10 mouse cellular contexts compared by ENCODE assay signal in the genomic region with DNA sequence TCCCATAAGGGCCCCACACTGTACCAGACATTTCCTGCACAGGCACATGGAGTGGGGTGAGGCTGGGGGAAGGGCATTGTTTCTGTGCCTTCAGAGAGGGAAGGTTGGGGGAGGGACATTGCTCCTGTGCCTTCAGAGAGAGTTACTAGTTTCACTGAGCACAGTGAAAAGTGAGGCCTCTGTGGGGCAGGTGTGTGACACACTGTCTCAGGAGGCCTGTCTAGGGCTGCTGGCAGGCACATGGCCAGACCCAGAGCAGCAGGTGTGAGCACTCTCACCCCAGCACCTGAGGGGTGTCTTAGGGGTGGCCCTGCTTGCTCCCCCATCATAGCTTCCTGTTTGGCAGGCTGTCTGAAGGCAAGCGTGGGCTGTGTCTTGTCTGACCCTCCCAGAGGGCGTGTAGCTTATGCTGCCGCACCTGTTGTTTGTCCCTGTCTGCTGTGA. TPM values are rescaled to one million over a fixed set of nuclear protein-coding genes. Genes with fewer than 3 reads are reported as not detected.
DNase-seq lines count a peak whose midpoint lies in the region; ATAC-seq lines count a peak whose summit lies in the region.
"Had no signal": no experiment of that assay in that cellular context is flagged by ENCODE, and none has a peak within 500 bp of the region (broad histone marks: within the 10 kb centered on the region; RNA-seq: fewer than 3 reads in every experiment).

No protein-coding gene starts in this region.

- H3K4me1 ChIP-seq in limb, embryonic 10.5 days: peaks cover 54% of the 10 kb centered on the region

- H3K4me3 ChIP-seq in limb, embryonic 10.5 days: no peak overlapping the region

- DNase-seq in B cell, adult 2 months: peak; percentile 78 to 82
- no peak for DNase-seq in limb, embryonic 10.5 days (ENCODE audit: low spot score)
- no peak for DNase-seq in cerebellum, postnatal 25 days
- DNase-seq in frontal cortex, postnatal 14 days (ENCODE audit: low spot score in 2 of 2): no peak
- DNase-seq in layer of hippocampus, adult 11-12 months (ENCODE audit: low spot score): no peak
- no peak for DNase-seq in frontal cortex, postnatal 25 days (ENCODE audit: low spot score in 2 of 2)
- DNase-seq: adrenal gland, adult 8-10 months had no signal

- H3K9me3 ChIP-seq in limb, embryonic 10.5 days (replicated peaks): no peaks in the 10 kb centered on the region

- H3K36me3 ChIP-seq in limb, embryonic 10.5 days: peaks cover 87% of the 10 kb centered on the region

- peak; percentile 67 for ATAC-seq in CD4-positive, CD25-positive, alpha-beta regulatory T cell, adult 4 months
- ATAC-seq in megakaryocyte-erythroid progenitor cell, adult 5-6 weeks (replicated peaks; ENCODE audit: low FRiP score, low TSS enrichment, poor library complexity, severe bottlenecking): 0 out of 2 replicates have a peak, but pooled peaks have one; percentile 3

- H3K27me3 ChIP-seq in limb, embryonic 10.5 days (ENCODE audit: low read depth, poor library complexity, severe bottlenecking): no peaks in the 10 kb centered on the region

- 83% methylated on average over 3 of the region's 3 CpGs for WGBS in limb, embryonic 10.5 days

- peak overlapping the region; percentile 12; the same call in 1 of the 2 replicates for H3K27ac ChIP-seq in limb, embryonic 10.5 days

RNA-seq across cellular contexts. Expression of gene Rbm38, which starts 6.4 kb away (rescaled TPM):
- polyA plus RNA-seq in CD4-positive, CD25-positive, alpha-beta regulatory T cell, adult 4 months (2017; shearing (Covaris generic)): 100 to 1,000 TPM; 154 to 194 TPM
- polyA plus RNA-seq in limb, embryonic 10.5 days (2016; fragmentation: Nextera tagmentation; extraction: Ambion mirVana): 74.1 and 97.5 TPM in 2 replicates
- total RNA-seq in megakaryocyte-erythroid progenitor cell, adult 5-6 weeks (2014; fragmentation: Nextera tagmentation): 191 and 218 TPM in 2 replicates
- 38.9 and 116 TPM in 2 replicates for total RNA-seq in megakaryocyte-erythroid progenitor cell, adult 5-6 weeks (2017)

RNA-seq across cellular contexts. Expression of gene Rae1, which starts 26.8 kb away (rescaled TPM):
- 10 to 100 TPM; 44.2 to 44.5 TPM for polyA plus RNA-seq in CD4-positive, CD25-positive, alpha-beta regulatory T cell, adult 4 months (2017; shearing (Covaris generic))
- polyA plus RNA-seq in limb, embryonic 10.5 days (2016; fragmentation: Nextera tagmentation; extraction: Ambion mirVana): 179 and 196 TPM in 2 replicates
- total RNA-seq in megakaryocyte-erythroid progenitor cell, adult 5-6 weeks (2014; fragmentation: Nextera tagmentation): 142 and 149 TPM in 2 replicates
- 79.4 and 102 TPM in 2 replicates for total RNA-seq in megakaryocyte-erythroid progenitor cell, adult 5-6 weeks (2017)

RNA-seq across cellular contexts. Expression of gene Spo11, which starts 49.2 kb away (rescaled TPM):
- polyA plus RNA-seq in CD4-positive, CD25-positive, alpha-beta regulatory T cell, adult 4 months (2017; shearing (Covaris generic)): 1 to 10 TPM; 3.3 to 3.8 TPM
- 0.36 and 0.79 TPM in 2 replicates for polyA plus RNA-seq in limb, embryonic 10.5 days (2016; fragmentation: Nextera tagmentation; extraction: Ambion mirVana)
- total RNA-seq in megakaryocyte-erythroid progenitor cell, adult 5-6 weeks (2014; fragmentation: Nextera tagmentation): 2.1 and 2.6 TPM in 2 replicates
- total RNA-seq in megakaryocyte-erythroid progenitor cell, adult 5-6 weeks (2017): 0.53 TPM in 1 of 2 replicates, not detected in the other
- total RNA-seq: adrenal gland, adult 8-10 months had no signal
- polyA plus RNA-seq: liver, adult 2 months had no signal

Comparison
In these comparisons a context has a peak if more than half of its experiments do, and no peak if none do; other contexts are left out.
1. DNase-seq: peak in B cell, adult 2 months (2 of 2); none in limb, embryonic 10.5 days (single experiment), cerebellum, postnatal 25 days (0 of 2), frontal cortex, postnatal 14 days (0 of 2), layer of hippocampus, adult 11-12 months (single experiment) and frontal cortex, postnatal 25 days (0 of 2).